Mouse (Mus musculus): Measurements from ENCODE around the gene Mypn. TPM values are rescaled to one million over a fixed set of nuclear protein-coding genes. Genes with fewer than 3 reads are reported as not detected.

The Mypn gene
- polyA plus RNA-seq, 1 experiment from 2014 or later: 0.55 TPM

- H3K9me3 ChIP-seq (ENCODE audit: control insufficient read depth, low read length): peaks cover 4% of the 10 kb centered on the region
- H3K4me1 ChIP-seq (replicated peaks; ENCODE audit: control insufficient read depth, insufficient read depth, low read length): no peaks in the 10 kb centered on the region
- H3K4me2 ChIP-seq (ENCODE audit: low read depth, low read length): no peak overlapping the region
- H3K27ac ChIP-seq (ENCODE audit: low read length): no peak overlapping the region
- 86% methylated on average over 15 of the region's 15 CpGs for WGBS
- ATAC-seq (ENCODE audit: low read depth): no peak
- H3K36me3 ChIP-seq (ENCODE audit: control insufficient read depth, insufficient read depth, low read length): no peaks in the 10 kb centered on the region
- no peak overlapping the region for H3K9ac ChIP-seq (ENCODE audit: low read length)
- no peak overlapping the region for H3K4me3 ChIP-seq (ENCODE audit: low read length)
- H3K27me3 ChIP-seq (ENCODE audit: control insufficient read depth, insufficient read depth, low read depth, low read length): no peaks in the 10 kb centered on the region
These were observed 87.9 kb downstream of the Mypn start for GRCm38 (mm10) chr10:63115881-63116280.

GRCm38 (mm10) chr10:63113716-63114360 is 89.9 kb downstream of the Mypn start:
- 79% methylated on average over 6 of the region's 6 CpGs for WGBS
- H3K36me3 ChIP-seq (ENCODE audit: control insufficient read depth, insufficient read depth, low read length): no peaks in the 10 kb centered on the region
- no peaks in the 10 kb centered on the region for H3K27me3 ChIP-seq (ENCODE audit: control insufficient read depth, insufficient read depth, low read depth, low read length)
- no peak overlapping the region for H3K27ac ChIP-seq (ENCODE audit: low read length)
- no peak overlapping the region for H3K4me2 ChIP-seq (ENCODE audit: low read depth, low read length)
- ATAC-seq (ENCODE audit: low read depth): no peak
- H3K4me3 ChIP-seq (ENCODE audit: low read length): no peak overlapping the region
- no peaks in the 10 kb centered on the region for H3K4me1 ChIP-seq (replicated peaks; ENCODE audit: control insufficient read depth, insufficient read depth, low read length)
- no peak overlapping the region for H3K9ac ChIP-seq (ENCODE audit: low read length)
- H3K9me3 ChIP-seq (ENCODE audit: control insufficient read depth, low read length): peaks cover 4% of the 10 kb centered on the region

GRCm38 (mm10) chr10:63113027-63113604 is 90.6 kb downstream of the Mypn start:
- WGBS: 40% methylated on average over 5 of the region's 5 CpGs
- Histone ChIP-seq H3K27ac (ENCODE audit: low read length) (no peak overlapping the region), H3K9me3 (ENCODE audit: control insufficient read depth, low read length) (peaks cover 4% of the 10 kb centered on the region), H3K4me1 (replicated peaks; ENCODE audit: control insufficient read depth, insufficient read depth, low read length) (no peaks in the 10 kb centered on the region), H3K4me2 (ENCODE audit: low read depth, low read length) (no peak overlapping the region), H3K27me3 (ENCODE audit: control insufficient read depth, insufficient read depth, low read depth, low read length) (no peaks in the 10 kb centered on the region), H3K9ac (ENCODE audit: low read length) (no peak overlapping the region), H3K4me3 (ENCODE audit: low read length) (no peak overlapping the region), H3K36me3 (ENCODE audit: control insufficient read depth, insufficient read depth, low read length) (no peaks in the 10 kb centered on the region)
- ATAC-seq (ENCODE audit: low read depth): peak; percentile 34; the same call in 1 of the 2 replicates

- H3K36me3 ChIP-seq (ENCODE audit: control insufficient read depth, insufficient read depth, low read length): no peaks in the 10 kb centered on the region
- WGBS: 15% methylated on average over 9 of the region's 9 CpGs
- H3K27me3 ChIP-seq (ENCODE audit: control insufficient read depth, insufficient read depth, low read depth, low read length): peaks cover 30% of the 10 kb centered on the region
These were observed 103.1 kb downstream of the Mypn start for GRCm38 (mm10) chr10:63100657-63101056.

GRCm38 (mm10) chr10:63099941-63100562 is 103.7 kb downstream of the Mypn start:
- Histone ChIP-seq H3K36me3 (ENCODE audit: control insufficient read depth, insufficient read depth, low read length) (no peaks in the 10 kb centered on the region), H3K4me2 (ENCODE audit: low read depth, low read length) (peak overlapping the region; percentile 97), H3K27me3 (ENCODE audit: control insufficient read depth, insufficient read depth, low read depth, low read length) (peaks cover 30% of the 10 kb centered on the region), H3K27ac (ENCODE audit: low read length) (no peak overlapping the region), H3K9me3 (ENCODE audit: control insufficient read depth, low read length) (no peaks in the 10 kb centered on the region), H3K4me3 (ENCODE audit: low read length) (peak overlapping the region; percentile 64), H3K4me1 (replicated peaks; ENCODE audit: control insufficient read depth, insufficient read depth, low read length) (peaks cover 6% of the 10 kb centered on the region), H3K9ac (ENCODE audit: low read length) (peak overlapping the region; percentile 64)
- peak; percentile 90 for ATAC-seq (ENCODE audit: low read depth)
- WGBS: under 1% methylated on average over 57 of the region's 62 CpGs

More at GRCm38 (mm10) chr10:63100657-63101056, 103.1 kb downstream of the Mypn start:
- Histone ChIP-seq H3K9me3 (ENCODE audit: control insufficient read depth, low read length) (no peaks in the 10 kb centered on the region), H3K9ac (ENCODE audit: low read length) (peak overlapping the region; percentile 64), H3K4me2 (ENCODE audit: low read depth, low read length) (peak overlapping the region; percentile 97), H3K4me1 (replicated peaks; ENCODE audit: control insufficient read depth, insufficient read depth, low read length) (peaks cover 6% of the 10 kb centered on the region), H3K27ac (ENCODE audit: low read length) (no peak overlapping the region), H3K4me3 (ENCODE audit: low read length) (peak overlapping the region; percentile 64)
- no peak for ATAC-seq (ENCODE audit: low read depth)

- H3K4me2 ChIP-seq (ENCODE audit: low read depth, low read length): peak within 1 kb of the TSS; percentile 97
- H3K9me3 ChIP-seq (ENCODE audit: control insufficient read depth, low read length): no peaks in the 10 kb centered on the region
- H3K9ac ChIP-seq (ENCODE audit: low read length): peak within 1 kb of the TSS; percentile 64
- H3K27me3 ChIP-seq (ENCODE audit: control insufficient read depth, insufficient read depth, low read depth, low read length): peaks cover 30% of the 10 kb centered on the region
- ATAC-seq (ENCODE audit: low read depth): no peak
- peaks cover 6% of the 10 kb centered on the region for H3K4me1 ChIP-seq (replicated peaks; ENCODE audit: control insufficient read depth, insufficient read depth, low read length)
- H3K4me3 ChIP-seq (ENCODE audit: low read length): peak within 1 kb of the TSS; percentile 64
- no peak within 1 kb of the TSS for H3K27ac ChIP-seq (ENCODE audit: low read length)
- WGBS: 8% methylated on average over 16 of the region's 16 CpGs
- no peaks in the 10 kb centered on the region for H3K36me3 ChIP-seq (ENCODE audit: control insufficient read depth, insufficient read depth, low read length)
These were observed 104.2 kb downstream of the Mypn start, which contains the start of gene Atoh7 for GRCm38 (mm10) chr10:63099521-63099920. Gene Atoh7, plus strand, starts transcription at chr10:63099651.

GRCm38 (mm10) chr10:63098191-63098590 is 105.6 kb downstream of the Mypn start:
- no peak overlapping the region for H3K9ac ChIP-seq (ENCODE audit: low read length)
- H3K27ac ChIP-seq (ENCODE audit: low read length): no peak overlapping the region
- H3K4me1 ChIP-seq (replicated peaks; ENCODE audit: control insufficient read depth, insufficient read depth, low read length): peaks cover 6% of the 10 kb centered on the region
- ATAC-seq (ENCODE audit: low read depth): no peak
- WGBS: 60% methylated on average over 12 of the region's 12 CpGs
- no peaks in the 10 kb centered on the region for H3K36me3 ChIP-seq (ENCODE audit: control insufficient read depth, insufficient read depth, low read length)
- peaks cover 30% of the 10 kb centered on the region for H3K27me3 ChIP-seq (ENCODE audit: control insufficient read depth, insufficient read depth, low read depth, low read length)
- no peak overlapping the region for H3K4me2 ChIP-seq (ENCODE audit: low read depth, low read length)
- no peaks in the 10 kb centered on the region for H3K9me3 ChIP-seq (ENCODE audit: control insufficient read depth, low read length)
- no peak overlapping the region for H3K4me3 ChIP-seq (ENCODE audit: low read length)

- ATAC-seq (ENCODE audit: low read depth): no peak
- no peak overlapping the region for H3K4me3 ChIP-seq (ENCODE audit: low read length)
- H3K9me3 ChIP-seq (ENCODE audit: control insufficient read depth, low read length): no peaks in the 10 kb centered on the region
- H3K9ac ChIP-seq (ENCODE audit: low read length): no peak overlapping the region
- H3K4me1 ChIP-seq (replicated peaks; ENCODE audit: control insufficient read depth, insufficient read depth, low read length): peaks cover 6% of the 10 kb centered on the region
- no peak overlapping the region for H3K27ac ChIP-seq (ENCODE audit: low read length)
- WGBS: 68% methylated on average over 2 of the region's 2 CpGs
- H3K4me2 ChIP-seq (ENCODE audit: low read depth, low read length): no peak overlapping the region
- H3K36me3 ChIP-seq (ENCODE audit: control insufficient read depth, insufficient read depth, low read length): no peaks in the 10 kb centered on the region
- peaks cover 30% of the 10 kb centered on the region for H3K27me3 ChIP-seq (ENCODE audit: control insufficient read depth, insufficient read depth, low read depth, low read length)
These were observed 107.0 kb downstream of the Mypn start for GRCm38 (mm10) chr10:63096757-63097156.

Data from lung, embryonic 16.5 days (tissue).